Mouse (Mus musculus) kidney, postnatal 4 days (tissue): ENCODE measurements around the gene Sh2b3.

Experiments
- DNase-seq, 2 experiments: peaks; one replicate each; pipeline ENCODE4 v3.0.0; 2021; ENCODE audit warnings: mixed read lengths in 2 of 2

Gene Sh2b3

DNA sequence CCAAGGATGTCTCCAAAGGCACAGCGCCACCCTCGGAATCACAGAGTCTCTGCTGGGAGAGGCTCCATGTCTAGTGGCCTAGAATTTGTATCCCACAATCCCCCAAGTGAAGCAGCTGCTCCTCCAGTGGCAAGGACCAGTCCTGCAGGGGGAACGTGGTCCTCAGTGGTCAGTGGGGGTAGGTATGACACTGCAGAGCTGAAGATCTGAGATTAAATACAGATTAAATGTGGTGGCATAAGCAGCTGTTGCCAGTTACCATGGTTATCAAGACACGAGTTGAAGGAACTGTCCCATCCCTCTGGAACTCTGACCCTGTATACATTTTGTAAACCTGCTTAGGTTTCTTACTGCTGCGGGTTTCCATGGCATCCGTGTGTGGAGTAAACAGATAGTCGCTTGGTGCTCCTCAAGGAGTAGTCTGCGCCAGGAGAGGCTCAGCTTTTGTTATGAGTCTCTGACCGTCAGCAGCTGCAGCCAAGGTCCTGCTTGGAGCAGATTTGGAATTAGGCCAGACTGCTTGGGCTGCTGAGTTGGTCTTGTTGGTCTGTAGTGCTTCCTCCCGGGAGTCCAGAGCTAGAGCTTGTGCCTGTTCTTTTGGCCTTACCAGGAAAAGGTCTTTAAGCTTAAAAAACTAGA, 53.5 kb downstream of the Sh2b3 start:
- peak in 1 of 2 experiments; percentile 13 for DNase-seq

- peak in 1 of 2 experiments; percentile 3 for DNase-seq
These were observed 55.0 kb downstream of the Sh2b3 start for GRCm38 (mm10) chr5:121782467-121782866.

DNA sequence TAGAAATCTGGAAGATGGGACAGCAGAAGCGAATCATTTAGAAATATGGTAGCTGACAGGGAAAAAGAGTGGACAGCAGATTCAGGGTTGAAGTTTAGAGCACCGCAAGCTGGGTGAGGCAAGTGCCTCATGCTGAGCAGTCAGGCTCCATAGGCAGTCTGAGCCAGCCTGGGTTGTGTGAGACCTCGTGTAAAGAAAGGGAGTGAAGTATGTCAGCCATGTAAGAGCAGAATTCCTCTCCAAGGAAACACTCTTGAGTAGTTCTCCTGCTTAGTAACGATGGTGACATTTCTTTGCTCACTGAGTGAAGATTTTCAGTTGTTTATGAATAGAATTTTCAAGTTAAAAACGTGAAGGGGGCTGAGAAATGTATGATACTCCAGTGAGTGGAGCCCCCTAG, 57.3 kb downstream of the Sh2b3 start:
- no peak for DNase-seq

DNA sequence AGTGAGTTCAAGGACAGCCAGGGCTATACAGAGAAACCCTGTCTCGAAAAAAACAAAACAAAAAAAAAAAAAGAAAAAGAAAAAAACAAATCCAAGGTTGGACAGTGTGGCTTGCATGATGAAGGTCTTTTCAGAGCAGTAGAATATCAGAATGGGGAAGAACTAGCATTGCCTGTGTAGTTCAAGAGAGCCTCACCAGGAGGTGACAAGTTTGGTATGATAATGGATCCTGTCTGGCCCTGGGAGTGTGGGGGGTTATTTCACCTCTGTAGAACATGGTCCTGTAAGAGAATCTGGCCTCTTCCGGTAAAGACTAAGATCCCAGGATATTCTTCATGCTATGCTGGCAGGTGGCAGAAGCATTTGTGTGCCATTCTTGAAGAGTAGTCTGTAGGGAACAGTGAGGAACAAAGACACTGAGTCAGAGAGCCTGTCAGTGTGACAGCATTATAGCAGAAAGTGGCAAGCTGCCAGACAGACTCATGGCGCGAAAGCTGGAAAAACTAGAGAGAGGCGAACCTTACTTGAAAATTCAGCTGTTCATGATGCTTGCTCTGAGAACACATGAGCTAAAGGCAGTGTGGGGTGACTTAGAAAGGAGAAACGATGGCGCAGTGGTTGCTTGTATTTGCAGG, 58.8 kb downstream of the Sh2b3 start:
- DNase-seq: peak in 1 of 2 experiments; percentile 20

DNA sequence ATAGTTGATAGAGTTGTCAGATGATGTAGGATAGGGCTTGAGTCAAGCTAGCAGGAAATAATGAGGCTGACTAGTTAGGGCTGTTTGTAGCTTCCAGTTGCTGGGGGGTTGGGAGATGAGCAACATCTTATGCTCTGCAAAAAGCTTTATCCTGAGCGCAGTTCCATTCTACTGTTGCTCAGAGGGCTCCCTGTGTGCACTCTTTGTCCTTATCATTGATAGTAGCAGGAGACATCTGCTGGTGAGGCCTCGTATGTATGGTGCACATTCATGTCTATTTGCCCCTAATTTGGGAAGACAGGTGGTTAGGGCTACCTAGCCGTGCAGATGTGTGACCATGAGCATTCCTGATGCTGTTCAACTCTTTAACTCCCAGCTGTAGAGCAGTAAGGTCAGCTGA, 65.8 kb downstream of the Sh2b3 start:
- DNase-seq: no peak

GRCm38 (mm10) chr5:121769827-121770226, 67.6 kb downstream of the Sh2b3 start:
- DNase-seq: peak; percentile 14 to 25

- no peak for DNase-seq
These were observed 69.9 kb downstream of the Sh2b3 start for GRCm38 (mm10) chr5:121767564-121767963.

GRCm38 (mm10) chr5:121766038-121766773, 71.2 kb downstream of the Sh2b3 start:
- DNase-seq: no peak
